Mouse (Mus musculus): ENCODE measurements at regions not wholly inside any gene's neighbourhood (a gene's known extent, or its start where the extent isn't known, plus 50 kb on each side); places are given as distances from the start of the nearest gene placed in this dataset.

- Histone ChIP-seq H3K9ac (replicated peaks) (no peak overlapping the region), H3K9me3 (ENCODE audit: low read length) (no peaks in the 10 kb centered on the region), H3K4me1 (ENCODE audit: insufficient read depth) (no peaks in the 10 kb centered on the region), H3K4me2 (ENCODE audit: low read depth, low read length) (no peak overlapping the region), H3K4me3 (ENCODE audit: low read depth, low read length) (no peak overlapping the region), H3K36me3 (replicated peaks; ENCODE audit: insufficient read depth, low read length) (no peaks in the 10 kb centered on the region), H3K27me3 (ENCODE audit: insufficient read depth, low read length) (no peaks in the 10 kb centered on the region), H3K27ac (ENCODE audit: low read depth) (no peak overlapping the region)
- WGBS (ENCODE audit: insufficient replicate concordance): 45% methylated on average over 4 of the region's 4 CpGs
- DNase-seq (no peak), ATAC-seq (no peak)
- TF ChIP-seq EP300 (IDR thresholded peaks at IDR 0.05; ENCODE audit: low read depth): no peak
Measured at GRCm38 (mm10) chr3:56437058-56437457, 253.6 kb upstream of the Nbea start.

GRCm38 (mm10) chr3:56433495-56433894 is 250.0 kb upstream of the Nbea start:
- no peak for TF ChIP-seq EP300 (IDR thresholded peaks at IDR 0.05; ENCODE audit: low read depth)
- no peak for TF ChIP-seq CTCF (IDR thresholded peaks at IDR 0.05; ENCODE audit: low read depth)
- no peak overlapping the region for H3K4me3 ChIP-seq (ENCODE audit: low read depth, low read length)
- ATAC-seq (no peak), DNase-seq (no peak)
- H3K27ac ChIP-seq (ENCODE audit: low read depth): no peak overlapping the region
- no peaks in the 10 kb centered on the region for H3K9me3 ChIP-seq (ENCODE audit: low read length)
- H3K4me2 ChIP-seq (ENCODE audit: low read depth, low read length): no peak overlapping the region
- 59% methylated on average over 1 of the region's 1 CpGs for WGBS (ENCODE audit: insufficient replicate concordance)
- H3K27me3 ChIP-seq (ENCODE audit: insufficient read depth, low read length): no peaks in the 10 kb centered on the region
- no peaks in the 10 kb centered on the region for H3K36me3 ChIP-seq (replicated peaks; ENCODE audit: insufficient read depth, low read length)
- H3K9ac ChIP-seq (replicated peaks): no peak overlapping the region
- H3K4me1 ChIP-seq (ENCODE audit: insufficient read depth): no peaks in the 10 kb centered on the region

DNA sequence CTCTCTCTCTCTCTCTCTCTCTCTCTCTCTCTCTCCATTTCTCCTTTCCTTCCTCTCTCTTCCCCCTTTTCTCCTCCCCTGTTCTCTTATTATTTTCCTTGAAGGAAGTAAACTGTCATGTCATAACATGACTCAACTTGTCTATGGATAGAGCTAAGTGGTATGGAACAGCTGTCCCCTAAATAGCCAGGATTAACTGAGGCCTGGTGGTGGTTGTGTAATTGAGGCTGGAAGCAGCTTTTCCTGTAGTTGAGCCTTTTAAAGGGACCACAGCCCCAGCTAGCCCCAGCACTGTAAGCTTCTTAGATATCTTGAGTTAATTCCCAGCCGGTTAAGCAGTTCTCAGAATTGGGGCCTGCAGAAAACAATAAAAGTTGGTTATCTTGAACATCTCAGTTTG is 243.7 kb upstream of the Nbea start:
- H3K9me3 ChIP-seq (ENCODE audit: low read length): no peaks in the 10 kb centered on the region
- H3K4me1 ChIP-seq (ENCODE audit: insufficient read depth): no peaks in the 10 kb centered on the region
- no peak for TF ChIP-seq CTCF (IDR thresholded peaks at IDR 0.05; ENCODE audit: low read depth)
- TF ChIP-seq EP300 (IDR thresholded peaks at IDR 0.05; ENCODE audit: low read depth): no peak
- no peaks in the 10 kb centered on the region for H3K27me3 ChIP-seq (ENCODE audit: insufficient read depth, low read length)
- H3K4me3 ChIP-seq (ENCODE audit: low read depth, low read length): no peak overlapping the region
- no peak overlapping the region for H3K9ac ChIP-seq (replicated peaks)
- DNase-seq (no peak), ATAC-seq (no peak)
- H3K36me3 ChIP-seq (replicated peaks; ENCODE audit: insufficient read depth, low read length): no peaks in the 10 kb centered on the region
- no peak overlapping the region for H3K27ac ChIP-seq (ENCODE audit: low read depth)
- WGBS (ENCODE audit: insufficient replicate concordance): 82% methylated on average over 1 of the region's 1 CpGs
- H3K4me2 ChIP-seq (ENCODE audit: low read depth, low read length): no peak overlapping the region

GRCm38 (mm10) chr3:56397851-56398496 is 214.5 kb upstream of the Nbea start:
- 73% methylated on average over 4 of the region's 4 CpGs for WGBS (ENCODE audit: insufficient replicate concordance)
- DNase-seq (no peak), ATAC-seq (no peak)
- Histone ChIP-seq H3K9me3 (ENCODE audit: low read length) (no peaks in the 10 kb centered on the region), H3K27me3 (ENCODE audit: insufficient read depth, low read length) (no peaks in the 10 kb centered on the region), H3K4me1 (ENCODE audit: insufficient read depth) (no peaks in the 10 kb centered on the region), H3K9ac (replicated peaks) (no peak overlapping the region), H3K4me2 (ENCODE audit: low read depth, low read length) (no peak overlapping the region), H3K36me3 (replicated peaks; ENCODE audit: insufficient read depth, low read length) (no peaks in the 10 kb centered on the region), H3K4me3 (ENCODE audit: low read depth, low read length) (no peak overlapping the region), H3K27ac (ENCODE audit: low read depth) (no peak overlapping the region)
- no peak for TF ChIP-seq EP300 (IDR thresholded peaks at IDR 0.05; ENCODE audit: low read depth)
- TF ChIP-seq CTCF (IDR thresholded peaks at IDR 0.05; ENCODE audit: low read depth): no peak

GRCm38 (mm10) chr3:56393134-56393533 is 209.6 kb upstream of the Nbea start:
- no peak for TF ChIP-seq CTCF (IDR thresholded peaks at IDR 0.05; ENCODE audit: low read depth)
- TF ChIP-seq EP300 (IDR thresholded peaks at IDR 0.05; ENCODE audit: low read depth): no peak
- no peak overlapping the region for H3K4me2 ChIP-seq (ENCODE audit: low read depth, low read length)
- no peaks in the 10 kb centered on the region for H3K4me1 ChIP-seq (ENCODE audit: insufficient read depth)
- no peaks in the 10 kb centered on the region for H3K9me3 ChIP-seq (ENCODE audit: low read length)
- 72% methylated on average over 5 of the region's 5 CpGs for WGBS (ENCODE audit: insufficient replicate concordance)
- H3K36me3 ChIP-seq (replicated peaks; ENCODE audit: insufficient read depth, low read length): no peaks in the 10 kb centered on the region
- no peak for ATAC-seq
- H3K27ac ChIP-seq (ENCODE audit: low read depth): no peak overlapping the region
- no peak overlapping the region for H3K4me3 ChIP-seq (ENCODE audit: low read depth, low read length)
- no peaks in the 10 kb centered on the region for H3K27me3 ChIP-seq (ENCODE audit: insufficient read depth, low read length)
- H3K9ac ChIP-seq (replicated peaks): no peak overlapping the region
- no peak for DNase-seq

- Histone ChIP-seq H3K36me3 (replicated peaks; ENCODE audit: insufficient read depth, low read length) (no peaks in the 10 kb centered on the region), H3K9me3 (ENCODE audit: low read length) (no peaks in the 10 kb centered on the region), H3K27ac (ENCODE audit: low read depth) (no peak overlapping the region), H3K4me1 (ENCODE audit: insufficient read depth) (no peaks in the 10 kb centered on the region), H3K4me2 (ENCODE audit: low read depth, low read length) (no peak overlapping the region), H3K9ac (replicated peaks) (no peak overlapping the region), H3K27me3 (ENCODE audit: insufficient read depth, low read length) (no peaks in the 10 kb centered on the region), H3K4me3 (ENCODE audit: low read depth, low read length) (no peak overlapping the region)
- ATAC-seq (no peak), DNase-seq (no peak)
- TF ChIP-seq EP300 (IDR thresholded peaks at IDR 0.05; ENCODE audit: low read depth): no peak
- no peak for TF ChIP-seq CTCF (IDR thresholded peaks at IDR 0.05; ENCODE audit: low read depth)
Measured at GRCm38 (mm10) chr3:56380316-56380715, 196.8 kb upstream of the Nbea start.

- Histone ChIP-seq H3K27ac (ENCODE audit: low read depth) (no peak overlapping the region), H3K9ac (replicated peaks) (no peak overlapping the region), H3K4me3 (ENCODE audit: low read depth, low read length) (no peak overlapping the region), H3K4me2 (ENCODE audit: low read depth, low read length) (no peak overlapping the region), H3K4me1 (ENCODE audit: insufficient read depth) (no peaks in the 10 kb centered on the region), H3K27me3 (ENCODE audit: insufficient read depth, low read length) (no peaks in the 10 kb centered on the region), H3K9me3 (ENCODE audit: low read length) (no peaks in the 10 kb centered on the region), H3K36me3 (replicated peaks; ENCODE audit: insufficient read depth, low read length) (no peaks in the 10 kb centered on the region)
- DNase-seq (no peak), ATAC-seq (no peak)
- no peak for TF ChIP-seq CTCF (IDR thresholded peaks at IDR 0.05; ENCODE audit: low read depth)
- no peak for TF ChIP-seq EP300 (IDR thresholded peaks at IDR 0.05; ENCODE audit: low read depth)
- 75% methylated on average over 3 of the region's 3 CpGs for WGBS (ENCODE audit: insufficient replicate concordance)
Measured at GRCm38 (mm10) chr3:56379500-56379899, 196.0 kb upstream of the Nbea start.

All from liver, postnatal 0 days (tissue).